Mouse (Mus musculus) stomach, adult 2 months (tissue): ENCODE results near the gene Id3. TPM values are rescaled to one million over a fixed set of nuclear protein-coding genes. Genes with fewer than 3 reads are reported as not detected.

Experiments used
- polyA plus RNA-seq: library from polyadenylated mRNA; depleted of rRNA; stranded (reverse); fragments of >200 nt; gene quantifications from 2 replicates; pipeline ENCODE4 v1.2.3, GENCODE M21; 2012; rRNA removed

Id3 gene
- polyA plus RNA-seq: 337 and 441 TPM in 2 replicates

GRCm38 (mm10) chr4:136143193-136143976 lies at the start of gene Id3:
Gene Id3 (plus strand): TSS chr4:136143497.

GRCm38 (mm10) chr4:136172011-136172541 lies 28.8 kb downstream of the Id3 start, which contains the start of gene E2f2:
Gene E2f2 (plus strand): TSS chr4:136172394.

Other genes starting within 250 kb of the Id3 start
- gene Cnr2, start 248.1 kb upstream of the Id3 start, polyA plus RNA-seq: 0.15 and 0.33 TPM in 2 replicates
- gene Fuca1, start 222.8 kb upstream of the Id3 start, polyA plus RNA-seq: 45.9 and 48.0 TPM in 2 replicates
- gene Hmgcl, start 197.0 kb upstream of the Id3 start, polyA plus RNA-seq: 50.1 and 54.9 TPM in 2 replicates
- 124 and 157 TPM in 2 replicates for gene Gale, start 179.8 kb upstream of the Id3 start, polyA plus RNA-seq
- 97.5 and 124 TPM in 2 replicates for gene Lypla2, start 170.9 kb upstream of the Id3 start, polyA plus RNA-seq
- 15.5 and 25.7 TPM in 2 replicates for gene Pithd1, start 156.2 kb upstream of the Id3 start, polyA plus RNA-seq
- 2.5 and 2.6 TPM in 2 replicates for gene Eloa, start 121.7 kb upstream of the Id3 start, polyA plus RNA-seq
- 79.3 and 110 TPM in 2 replicates for gene Rpl11, start 90.1 kb upstream of the Id3 start, polyA plus RNA-seq
- 2.8 and 3.6 TPM in 2 replicates for gene E2f2, start 28.9 kb downstream of the Id3 start, polyA plus RNA-seq
- gene Asap3, start 62.9 kb downstream of the Id3 start, polyA plus RNA-seq: 3.5 and 3.9 TPM in 2 replicates
- 4.1 and 4.4 TPM in 2 replicates for gene Tcea3, start 104.2 kb downstream of the Id3 start, polyA plus RNA-seq
- gene Zfp46, start 141.2 kb downstream of the Id3 start, polyA plus RNA-seq: 5.1 and 7.5 TPM in 2 replicates
- 0.58 and 1.3 TPM in 2 replicates for gene Hnrnpr, start 167.4 kb downstream of the Id3 start, polyA plus RNA-seq